In the genomic region with DNA sequence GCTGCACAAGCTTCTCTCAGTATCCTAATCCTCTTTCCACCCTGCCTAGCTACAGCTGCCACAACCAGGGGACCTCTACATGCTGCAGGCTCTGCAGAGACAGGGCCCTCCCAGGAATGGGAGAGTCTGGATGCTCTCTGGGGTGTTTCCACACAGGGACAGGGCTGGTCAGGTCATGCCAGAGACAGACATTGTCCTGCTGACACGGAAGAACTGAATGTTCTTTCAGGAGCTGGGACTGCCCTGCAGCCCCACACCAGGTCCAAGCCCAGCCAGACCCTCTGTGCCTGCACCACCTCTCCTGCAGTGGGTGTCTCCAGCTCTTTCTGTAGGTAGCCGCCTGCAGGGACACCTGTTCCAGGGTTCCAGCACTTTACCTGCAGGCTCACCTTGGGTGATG, we compare ENCODE assay signal across 15 mouse cellular contexts. TPM values are rescaled to one million over a fixed set of nuclear protein-coding genes. Genes with fewer than 3 reads are reported as not detected.
DNase-seq lines count a peak whose midpoint lies in the region; ATAC-seq and TF ChIP-seq lines count a peak whose summit lies in the region.
"Had no signal": no experiment of that assay in that cellular context is flagged by ENCODE, and none has a peak within 500 bp of the region (broad histone marks: within the 10 kb centered on the region; RNA-seq: fewer than 3 reads in every experiment).

No protein-coding gene starts in this region.

- peak overlapping the region; percentile 97 for H3K9ac ChIP-seq in heart, embryonic 11.5 days (ENCODE audit: low read depth, low read length)
- H3K9ac ChIP-seq in heart, embryonic 14.5 days (ENCODE audit: low read length): peak overlapping the region; percentile 95

- peak; percentile 75 for TF ChIP-seq POLR2A in myocyte (IDR thresholded peaks at IDR 0.05; ENCODE audit: insufficient read length, low read depth)
- no peak for TF ChIP-seq POLR2A in thymus, adult 2 months (IDR thresholded peaks at IDR 0.05; ENCODE audit: control insufficient read depth, extremely low read depth, insufficient read depth, low read length, poor library complexity)

- TF ChIP-seq CTCF in thymus, adult 2 months (IDR thresholded peaks at IDR 0.05; ENCODE audit: borderline replicate concordance, control insufficient read depth, extremely low read depth, insufficient read depth, low read length, poor library complexity): no peak

- H3ac ChIP-seq in myocyte (ENCODE audit: control insufficient read depth, insufficient read length): peak overlapping the region; percentile 9

- H3K27me3 ChIP-seq in heart, embryonic 11.5 days (ENCODE audit: control insufficient read depth, insufficient read depth, low read length): peaks cover 14% of the 10 kb centered on the region
- no peaks in the 10 kb centered on the region for H3K27me3 ChIP-seq in heart, embryonic 14.5 days (ENCODE audit: control insufficient read depth, insufficient read depth, low read length)
- H3K27me3 ChIP-seq in myocyte (ENCODE audit: control insufficient read depth, insufficient read depth, insufficient read length): peaks cover 6% of the 10 kb centered on the region
- no peaks in the 10 kb centered on the region; the same call in 1 of the 2 replicates for H3K27me3 ChIP-seq in thymus, adult 2 months (ENCODE audit: control insufficient read depth, insufficient read depth, low read length)

- peak overlapping the region; percentile 71 for H3K4me3 ChIP-seq in heart, embryonic 11.5 days (ENCODE audit: low read depth, low read length)
- H3K4me3 ChIP-seq in brown adipose tissue, adult 24 weeks (ENCODE audit: insufficient read depth, low read depth, low read length): peak overlapping the region; percentile 3; the same call in 1 of the 2 replicates
- H3K4me3 ChIP-seq in heart, embryonic 14.5 days (ENCODE audit: control insufficient read depth in 1 of 2, insufficient read depth in 1 of 2, low read depth in 1 of 2, low read length in 2 of 2): peak overlapping the region; percentile 82 to 88
- H3K4me3 ChIP-seq in myocyte: peak overlapping the region; percentile 59
- H3K4me3 ChIP-seq in thymus, adult 2 months (ENCODE audit: control insufficient read depth, insufficient read depth, low read length): no peak overlapping the region
- H3K4me3 ChIP-seq: layer of hippocampus, adult 2 months; left cerebral cortex, adult 2 months had no signal

- intact Hi-C loops in heart, postnatal 25 days (cut with DNase I): no loop called here

- no peak for DNase-seq in heart, postnatal 25 days (ENCODE audit: low spot score)
- DNase-seq in thymus, adult 2 months: no peak
- DNase-seq: cerebellum, postnatal 25 days had no signal

- H3K27ac ChIP-seq in heart, embryonic 11.5 days (ENCODE audit: low read depth, low read length): peak overlapping the region; percentile 98
- no peak overlapping the region for H3K27ac ChIP-seq in brown adipose tissue, adult 24 weeks (replicated peaks; ENCODE audit: low read depth, low read length)
- H3K27ac ChIP-seq in heart, embryonic 14.5 days (replicated peaks in 1 of 2; ENCODE audit: control insufficient read depth in 1 of 2, insufficient read depth in 1 of 2, low read depth in 2 of 2, low read length in 2 of 2): peak overlapping the region; percentile 98 to 99
- no peak overlapping the region for H3K27ac ChIP-seq in thymus, adult 2 months (ENCODE audit: control insufficient read depth, insufficient read depth, low read length)
- H3K27ac ChIP-seq: forebrain, embryonic 10.5 days; layer of hippocampus, adult 2 months; left cerebral cortex, adult 2 months had no signal

- H3K79me2 ChIP-seq in myocyte (ENCODE audit: control insufficient read depth, insufficient read depth): peaks cover 3% of the 10 kb centered on the region

- H3K36me3 ChIP-seq in heart, embryonic 11.5 days (ENCODE audit: control insufficient read depth, insufficient read depth, low read length): no peaks in the 10 kb centered on the region
- H3K36me3 ChIP-seq in heart, embryonic 14.5 days (ENCODE audit: control insufficient read depth, insufficient read depth, low read length): peaks cover 35% of the 10 kb centered on the region
- no peaks in the 10 kb centered on the region for H3K36me3 ChIP-seq in myocyte (ENCODE audit: control insufficient read depth, insufficient read depth)
- no peaks in the 10 kb centered on the region for H3K36me3 ChIP-seq in thymus, adult 2 months (ENCODE audit: control insufficient read depth, insufficient read depth, low read length)
- H3K36me3 ChIP-seq: forebrain, embryonic 10.5 days had no signal

- peaks cover 27% of the 10 kb centered on the region for H3K4me1 ChIP-seq in heart, embryonic 11.5 days (ENCODE audit: control insufficient read depth, insufficient read depth, low read length)
- no peaks in the 10 kb centered on the region for H3K4me1 ChIP-seq in brown adipose tissue, adult 24 weeks (ENCODE audit: control insufficient read depth, insufficient read depth, insufficient read length, low read length)
- peaks cover 16 to 25% of the 10 kb centered on the region in 2 experiments for H3K4me1 ChIP-seq in heart, embryonic 14.5 days (ENCODE audit: control insufficient read depth in 2 of 2, insufficient read depth in 2 of 2, low read length in 2 of 2)
- H3K4me1 ChIP-seq in thymus, adult 2 months (replicated peaks; ENCODE audit: control insufficient read depth, insufficient read depth, low read length): no peaks in the 10 kb centered on the region

- ATAC-seq in heart, embryonic 11.5 days (replicated peaks; ENCODE audit: insufficient number of reproducible peaks, low FRiP score, low TSS enrichment): no peak
- no peak for ATAC-seq in heart, embryonic 14.5 days (ENCODE audit: insufficient number of reproducible peaks, insufficient read depth, low FRiP score, low read depth)
- ATAC-seq in erythroblast, adult 5-6 weeks (replicated peaks; ENCODE audit: low FRiP score, poor library complexity, severe bottlenecking): no peak

- H3K4me2 ChIP-seq in heart, embryonic 11.5 days: peak overlapping the region; percentile 87
- peak overlapping the region; percentile 90 for H3K4me2 ChIP-seq in heart, embryonic 14.5 days (ENCODE audit: low read length)
- peak overlapping the region; percentile 55 for H3K4me2 ChIP-seq in myocyte (ENCODE audit: low read depth)

- WGBS in heart, embryonic 11.5 days (ENCODE audit: insufficient replicate concordance): 39% methylated on average over 2 of the region's 2 CpGs
- WGBS in heart, embryonic 14.5 days: 22% methylated on average over 2 of the region's 2 CpGs
- WGBS in thymus, adult 2 months: 58% methylated on average over 2 of the region's 2 CpGs

- no peaks in the 10 kb centered on the region for H3K9me3 ChIP-seq in heart, embryonic 11.5 days (replicated peaks; ENCODE audit: control insufficient read depth, low read length)
- no peaks in the 10 kb centered on the region for H3K9me3 ChIP-seq in heart, embryonic 14.5 days (ENCODE audit: control insufficient read depth, low read length)
- H3K9me3 ChIP-seq: forebrain, embryonic 10.5 days had no signal

TF ChIP-seq in myocyte, 11 proteins besides CTCF, POLR2A, EP300 and RAD21:
- no peak for TF ChIP-seq REST (IDR thresholded peaks at IDR 0.05; ENCODE audit: insufficient read depth, insufficient read length)
- no peak for TF ChIP-seq TCF3 (IDR thresholded peaks at IDR 0.05; ENCODE audit: insufficient read length, low read depth)
- no peak for TF ChIP-seq E2F4 (IDR thresholded peaks at IDR 0.05; ENCODE audit: insufficient read depth)
- peak in 1 of 3 experiments; percentile 15 for TF ChIP-seq MYOD1 (IDR thresholded peaks at IDR 0.05; ENCODE audit: control insufficient read depth in 1 of 3, insufficient read length in 2 of 3, low read depth in 2 of 3)
- peak; percentile 95 for TF ChIP-seq POLR2AphosphoS2 (IDR thresholded peaks at IDR 0.05; ENCODE audit: insufficient read length, low read depth)
- TF ChIP-seq SRF (IDR thresholded peaks at IDR 0.05; ENCODE audit: control insufficient read depth, insufficient read length, low read depth): no peak
- no peak for TF ChIP-seq TCF12 (IDR thresholded peaks at IDR 0.05; ENCODE audit: insufficient read depth, poor library complexity, severe bottlenecking)

RNA-seq across cellular contexts. Expression of a gene that starts 52.8 kb away (rescaled TPM):
- 25.7 and 28.0 TPM in 2 replicates for polyA plus RNA-seq in heart, embryonic 11.5 days (2014; fragmentation: Nextera tagmentation; extraction: Ambion mirVana)
- 1 to 10 TPM in 1 of 2 experiments, under 1 TPM in 1; 0.98 to 1.1 TPM for total RNA-seq in heart, postnatal 25 days (2021)
- not detected in 2 replicates for polyA plus RNA-seq in brown adipose tissue, adult 24 weeks (2012; ENCODE audit: insufficient read depth, insufficient read length, missing spikeins)
- polyA plus RNA-seq in heart, embryonic 14.5 days (2014; fragmentation: Nextera tagmentation; extraction: Ambion mirVana): 7.3 and 9.7 TPM in 2 replicates
- not detected for polyA plus RNA-seq in myocyte (2012; fragmentation: generic; extraction: Trizol)
- not detected in 2 replicates for total RNA-seq in erythroblast, adult 5-6 weeks (2015; ENCODE audit: low replicate concordance)
- not detected in 2 replicates for total RNA-seq in erythroblast, adult 5-6 weeks (2017; ENCODE audit: low replicate concordance)
- 0.22 and 0.39 TPM in 2 replicates for polyA plus RNA-seq in thymus, adult 2 months (2012; rRNA removed)
- total RNA-seq: layer of hippocampus, adult 2 months; left cerebral cortex, adult 2 months; megakaryocyte, adult 5-6 weeks; midbrain, postnatal 0 days had no signal
- polyA plus RNA-seq: C2C12; forebrain, embryonic 10.5 days; midbrain, postnatal 0 days; neural tube, embryonic 14.5 days had no signal

Comparison
In these comparisons a context has a peak if more than half of its experiments do, and no peak if none do; other contexts are left out.
1. H3K27ac ChIP-seq: peak in heart, embryonic 11.5 days (single experiment) and heart, embryonic 14.5 days (2 of 2); none in brown adipose tissue, adult 24 weeks (single experiment) and thymus, adult 2 months (single experiment).
2. Peak in every context shown above with its lines, with median percentiles within 50 percentile points of each other: H3K4me2 ChIP-seq.